Mouse (Mus musculus): ENCODE results near the gene Satb1.

Satb1 gene

DNA sequence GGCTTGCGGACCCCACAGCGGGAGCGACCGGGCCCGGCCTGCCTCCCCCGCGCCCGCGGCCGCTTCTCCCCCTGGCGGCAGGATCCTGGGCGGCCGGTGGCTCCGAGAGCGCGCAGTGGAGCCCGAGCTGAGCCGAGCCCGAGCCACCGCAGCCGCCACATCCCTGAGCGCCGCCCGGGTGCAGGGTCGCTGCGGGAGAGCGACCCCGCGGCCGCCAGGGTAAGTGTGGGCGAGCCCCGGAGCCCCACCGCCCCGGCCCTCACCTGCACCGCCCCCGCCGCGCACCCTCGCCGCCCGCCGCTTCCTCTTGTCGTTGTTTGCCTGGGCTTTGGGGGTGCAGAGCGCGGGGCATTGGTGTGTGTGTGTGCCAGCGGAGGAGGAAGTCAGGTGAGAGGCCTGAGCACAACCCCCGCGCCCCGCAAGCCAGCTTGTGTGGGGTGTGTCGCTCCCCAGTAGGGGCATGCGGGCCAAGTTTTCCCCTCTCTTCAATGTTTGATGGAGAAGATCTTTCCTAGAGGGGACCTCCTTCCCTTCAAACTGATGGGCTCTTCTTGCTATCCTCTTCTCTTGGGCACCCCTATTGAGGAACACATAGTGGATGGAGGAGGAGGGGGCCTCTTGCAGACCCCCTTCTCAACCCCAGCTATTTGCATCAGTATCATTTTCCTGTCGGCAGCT lies at the start of gene Satb1:
Gene Satb1, minus strand, starts transcription at position 391 of the 678 bp plus-strand sequence.
- DNase-seq (ENCODE audit: low spot score), result peak; percentile 70

DNA sequence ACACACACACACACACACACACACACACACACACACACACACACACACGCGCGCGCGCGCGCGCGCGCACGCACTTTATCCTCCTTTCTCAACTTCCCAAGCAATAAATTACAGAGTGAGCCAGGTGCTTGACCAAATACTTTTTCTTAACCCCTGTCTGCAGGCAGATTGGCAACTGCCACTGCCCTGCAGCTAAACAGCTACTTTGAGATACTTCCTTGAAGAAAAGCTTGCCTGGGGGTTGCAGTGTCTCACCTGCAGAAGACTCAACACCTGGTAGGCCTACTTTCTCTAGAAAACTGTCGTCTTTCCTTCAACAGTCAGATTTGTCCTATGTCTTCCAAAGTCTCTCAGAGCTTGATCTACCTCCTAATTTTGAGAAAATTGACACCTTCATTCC lies 49.5 kb upstream of the Satb1 start:
- DNase-seq (ENCODE audit: low spot score), result no peak

DNA sequence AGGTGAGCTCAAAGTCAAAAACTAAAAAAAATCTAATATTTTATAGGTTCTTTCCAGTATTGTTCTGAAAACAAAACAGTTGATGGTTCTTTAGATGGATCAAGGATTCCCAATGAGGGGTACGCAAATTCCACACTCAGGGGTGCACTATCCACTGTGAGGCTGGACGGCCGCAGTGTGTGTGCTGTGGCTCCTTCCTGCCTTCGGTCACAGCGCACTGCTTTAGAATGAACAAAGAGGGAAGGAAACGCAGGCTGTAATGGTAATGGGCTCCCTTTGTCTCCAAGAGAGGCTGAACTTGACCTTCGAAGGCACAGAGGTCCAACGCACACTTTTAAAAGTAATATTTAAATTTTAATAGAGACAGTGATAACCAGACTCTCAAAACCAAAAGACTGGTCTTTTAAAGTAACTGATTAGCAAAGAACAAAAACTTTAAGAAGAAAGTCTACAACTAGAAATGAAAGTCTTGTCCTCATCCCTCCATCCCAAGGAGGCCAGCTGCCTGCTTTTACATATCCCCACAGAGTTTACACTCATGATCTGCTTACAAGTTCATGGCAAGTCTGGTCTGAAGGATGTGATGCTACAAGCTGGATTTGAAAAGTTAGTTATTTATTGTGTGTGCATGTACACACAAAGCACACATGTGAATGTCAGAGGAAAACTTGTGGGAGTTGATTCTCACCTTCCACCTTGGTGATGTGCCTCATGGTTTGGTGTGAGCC lies 48.0 kb upstream of the Satb1 start:
- DNase-seq (ENCODE audit: low spot score), result peak; percentile 34

DNA sequence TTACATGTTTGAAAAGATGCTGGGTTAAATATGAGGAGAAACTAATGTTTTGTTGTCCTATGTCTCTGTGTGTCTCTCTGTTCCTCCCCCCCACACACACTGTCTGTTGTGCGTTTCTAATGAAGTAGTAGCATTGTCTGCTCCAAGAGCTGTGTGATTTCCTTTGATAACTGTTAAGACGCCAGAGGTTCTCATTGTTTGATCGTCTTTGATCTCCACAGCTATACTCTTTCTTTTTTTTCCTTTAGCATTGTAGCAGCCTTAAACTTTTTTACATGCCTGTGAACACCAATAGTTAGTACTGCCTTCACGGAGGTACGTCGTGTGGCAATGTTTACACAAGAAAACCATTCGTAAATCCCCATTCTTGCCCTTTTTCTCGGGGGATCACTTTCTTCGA lies 47.1 kb upstream of the Satb1 start:
- no peak for DNase-seq (ENCODE audit: low spot score)

DNA sequence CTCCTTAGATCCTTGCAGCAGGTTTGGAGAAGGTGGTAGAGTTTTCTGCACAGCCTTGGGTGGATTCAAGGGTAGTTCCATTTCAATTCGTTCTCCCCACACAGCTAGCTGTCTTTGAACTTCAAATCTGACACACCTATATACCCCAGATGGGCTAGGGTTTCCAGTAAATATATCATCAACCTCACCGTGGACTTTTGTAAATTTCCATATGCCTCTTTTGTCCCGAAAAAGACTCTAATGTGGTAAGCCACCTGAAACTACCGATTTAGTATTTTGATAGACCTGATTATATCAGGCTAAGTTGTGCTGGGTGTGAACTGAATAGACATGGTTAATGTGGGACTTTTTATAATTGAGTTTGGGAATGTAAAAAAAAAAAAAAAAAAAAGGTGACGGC lies 46.6 kb upstream of the Satb1 start:
- DNase-seq (ENCODE audit: low spot score), result no peak

DNA sequence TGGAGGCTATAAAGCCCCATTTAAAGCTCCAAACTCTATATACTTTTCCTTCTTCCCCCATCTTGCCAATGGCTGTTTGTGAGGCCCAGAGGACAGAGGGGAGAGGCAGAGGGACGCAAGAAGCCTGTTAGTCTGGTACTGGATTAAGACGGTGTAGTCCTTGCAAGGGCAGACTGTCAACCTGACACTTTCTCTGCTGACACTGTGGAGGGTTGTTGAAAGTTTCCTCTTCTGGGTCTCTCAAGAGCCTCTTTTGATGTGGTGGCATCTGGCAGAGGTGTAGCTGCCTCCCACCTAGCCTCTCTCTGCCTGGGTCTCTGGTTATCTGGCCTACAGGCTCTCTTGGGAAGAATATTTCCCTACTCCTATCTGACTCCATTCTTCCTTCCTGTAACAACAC lies 46.1 kb upstream of the Satb1 start:
- no peak for DNase-seq (ENCODE audit: low spot score)

DNA sequence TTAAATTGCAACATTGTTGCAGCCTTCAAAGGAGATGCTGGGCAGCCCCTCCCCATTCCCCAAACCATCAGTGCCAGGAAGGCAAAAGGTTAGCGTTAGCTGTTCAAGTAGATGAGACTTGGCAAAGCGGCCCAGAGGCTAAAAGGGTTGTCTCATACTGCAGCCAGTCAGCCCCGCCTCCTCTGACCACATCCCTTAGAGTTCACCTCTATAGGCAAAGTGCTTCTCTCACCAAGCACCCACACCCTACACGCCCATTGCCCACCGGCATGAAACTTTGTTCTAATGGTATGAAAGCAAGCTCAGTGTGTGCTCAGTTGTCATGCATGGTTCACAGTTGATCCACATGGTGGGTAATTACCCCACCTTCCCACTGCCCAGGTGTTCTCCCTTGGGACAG lies 43.4 kb upstream of the Satb1 start:
- DNase-seq (ENCODE audit: low spot score), result no peak

DNA sequence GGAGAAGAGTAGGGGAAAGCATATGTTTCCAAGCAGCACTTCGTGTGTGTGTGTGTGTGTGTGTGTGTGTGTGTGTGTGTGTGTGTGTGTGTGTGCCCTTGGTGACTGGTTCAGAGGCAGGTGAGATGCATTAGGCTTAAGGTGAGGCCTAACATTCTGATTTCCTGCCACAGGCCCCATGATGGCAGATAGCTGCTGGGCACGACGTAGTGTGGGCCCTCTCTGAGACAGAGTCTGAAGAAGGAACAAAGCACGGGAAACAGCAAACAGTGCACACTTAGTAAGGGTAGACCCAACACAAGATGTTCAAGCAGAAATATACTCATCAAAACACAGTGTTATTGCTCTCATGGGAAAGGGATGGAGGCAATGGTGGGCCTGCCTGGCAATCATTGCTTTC lies 24.5 kb upstream of the Satb1 start:
- no peak for DNase-seq (ENCODE audit: low spot score)

DNA sequence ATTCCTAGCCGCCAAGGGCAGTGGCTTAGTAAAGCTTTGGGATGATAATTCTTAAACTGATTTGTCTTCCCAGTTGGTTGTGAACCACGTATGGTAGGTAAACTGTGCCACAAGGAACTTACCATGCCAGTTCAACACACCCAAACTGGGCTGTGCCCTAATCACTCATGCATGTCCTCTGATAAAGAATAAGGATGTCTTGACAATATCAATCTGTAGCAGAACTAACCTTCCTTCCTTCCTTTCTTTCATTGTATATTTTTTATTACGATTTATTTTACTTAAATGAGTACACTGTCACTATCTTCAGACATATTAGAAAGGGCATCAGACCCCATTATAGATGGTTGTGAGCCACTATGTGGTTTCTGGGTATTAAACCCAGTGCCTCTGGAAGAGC lies 23.2 kb upstream of the Satb1 start:
- DNase-seq (ENCODE audit: low spot score), result no peak

DNA sequence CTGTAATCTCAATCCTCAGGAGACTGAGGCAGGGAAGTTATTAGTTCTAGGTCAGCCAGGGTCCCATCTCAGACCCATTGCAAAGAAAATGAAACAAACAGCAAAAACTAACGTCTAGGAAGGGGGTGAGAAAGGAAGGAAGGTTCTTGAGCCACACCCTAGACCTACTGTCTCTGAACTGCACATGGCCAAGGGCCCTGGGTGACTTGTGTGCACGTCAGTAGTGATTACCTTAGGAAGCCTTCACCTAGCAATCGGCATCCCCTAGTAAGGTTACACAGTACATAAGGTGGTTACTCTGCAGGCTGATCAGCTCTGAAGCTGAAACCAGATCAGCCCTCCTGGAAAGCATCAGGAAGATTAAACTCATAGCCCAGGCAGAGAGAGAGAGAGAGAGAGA lies 22.2 kb upstream of the Satb1 start:
- DNase-seq (ENCODE audit: low spot score), result no peak

DNA sequence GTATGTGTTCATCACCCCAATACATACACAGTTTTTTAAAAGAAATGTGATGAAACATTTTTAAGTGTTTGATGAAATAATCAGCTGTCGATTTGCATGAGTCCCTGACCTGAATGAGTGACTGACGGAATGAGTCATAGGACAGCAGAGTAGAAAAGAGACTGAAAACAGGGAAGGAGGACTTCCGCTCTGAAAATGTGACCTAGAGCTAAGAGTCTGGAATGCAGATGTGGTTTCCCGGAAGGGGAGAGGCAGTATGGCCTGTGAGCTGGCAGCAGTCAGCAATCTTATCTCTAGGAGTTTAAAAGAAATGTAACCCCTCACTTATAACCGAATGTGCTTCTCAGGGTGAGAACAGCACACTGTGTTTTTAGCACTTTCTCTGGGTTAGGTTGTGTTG lies 20.9 kb upstream of the Satb1 start:
- DNase-seq (ENCODE audit: low spot score), result no peak

DNA sequence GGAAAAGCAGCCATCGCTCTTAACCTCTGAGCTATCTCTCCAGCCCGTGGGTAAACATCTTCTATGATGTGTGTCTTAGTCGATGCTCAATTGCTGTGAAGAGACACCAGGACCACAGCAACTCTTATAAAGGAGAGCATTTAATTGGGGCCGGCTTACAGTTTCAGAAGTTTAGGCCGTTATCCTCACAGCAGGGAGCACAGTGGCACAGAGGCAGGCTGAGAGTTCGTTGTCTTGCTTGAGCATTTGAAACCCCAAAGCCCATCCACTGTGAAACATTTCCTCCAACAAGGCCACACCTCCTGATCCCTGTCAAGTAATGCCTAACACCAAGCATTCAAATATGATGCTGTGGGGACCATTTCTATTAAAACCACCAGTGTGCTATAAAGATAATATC lies 7.5 kb upstream of the Satb1 start:
- no peak for DNase-seq (ENCODE audit: low spot score)

DNA sequence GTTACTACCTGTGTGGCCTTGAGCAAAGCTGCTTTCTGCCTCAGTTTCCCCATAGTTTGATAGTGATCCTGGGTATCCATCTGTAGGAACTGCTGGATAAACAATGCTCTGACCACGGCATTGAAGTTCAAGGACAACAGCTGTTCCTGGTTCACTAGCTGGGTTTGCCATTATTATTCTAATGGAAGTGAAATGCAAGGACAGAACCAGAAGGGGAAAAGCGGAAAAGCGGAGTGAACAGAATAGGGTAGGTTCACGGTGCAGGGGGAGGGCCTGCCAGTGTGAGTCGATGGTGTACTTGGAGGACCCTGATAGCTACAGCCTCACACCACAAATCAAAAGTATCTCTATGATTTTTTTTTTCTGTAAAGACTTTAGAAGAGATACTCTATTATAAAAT lies 6.4 kb upstream of the Satb1 start:
- no peak for DNase-seq (ENCODE audit: low spot score)

DNA sequence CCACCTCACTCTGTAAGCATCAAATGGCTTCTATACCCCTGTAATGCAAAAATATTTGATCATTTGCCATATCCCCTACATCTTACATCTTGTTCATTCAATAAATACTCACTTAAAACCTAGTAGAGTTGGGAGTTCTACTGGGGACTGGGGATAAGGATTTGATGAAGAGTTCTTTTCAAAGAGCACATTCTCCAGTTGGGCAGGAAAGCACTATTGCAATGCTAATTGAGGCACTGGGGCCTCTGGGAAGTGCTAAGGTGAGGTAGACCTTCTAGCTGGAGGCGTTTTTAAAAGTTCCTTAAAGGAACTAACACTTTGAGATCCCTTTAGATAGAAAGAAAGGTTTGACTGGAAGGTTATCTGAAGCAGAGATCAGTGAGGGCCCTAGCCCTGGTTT lies 3.8 kb upstream of the Satb1 start:
- no peak for DNase-seq (ENCODE audit: low spot score)

DNA sequence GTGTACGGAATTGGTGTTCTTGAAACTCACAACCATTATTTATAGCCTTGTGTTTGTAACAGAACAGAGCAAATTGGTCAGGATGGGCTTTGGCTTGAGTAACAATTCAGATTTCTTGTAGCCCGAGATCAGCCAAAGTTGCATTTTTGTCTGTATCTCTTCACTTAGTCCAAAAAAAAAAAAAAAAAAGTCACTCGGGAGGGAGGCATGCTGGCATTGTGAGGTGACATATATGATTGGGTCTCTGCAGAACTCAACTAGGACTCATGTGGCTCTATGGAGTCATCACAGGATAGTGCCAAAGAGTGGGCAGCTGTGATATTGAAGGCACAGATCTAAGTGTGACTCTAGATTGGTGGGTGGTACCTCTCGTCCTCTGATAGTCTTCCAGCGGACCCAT lies 3.2 kb upstream of the Satb1 start:
- DNase-seq (ENCODE audit: low spot score), result no peak

DNA sequence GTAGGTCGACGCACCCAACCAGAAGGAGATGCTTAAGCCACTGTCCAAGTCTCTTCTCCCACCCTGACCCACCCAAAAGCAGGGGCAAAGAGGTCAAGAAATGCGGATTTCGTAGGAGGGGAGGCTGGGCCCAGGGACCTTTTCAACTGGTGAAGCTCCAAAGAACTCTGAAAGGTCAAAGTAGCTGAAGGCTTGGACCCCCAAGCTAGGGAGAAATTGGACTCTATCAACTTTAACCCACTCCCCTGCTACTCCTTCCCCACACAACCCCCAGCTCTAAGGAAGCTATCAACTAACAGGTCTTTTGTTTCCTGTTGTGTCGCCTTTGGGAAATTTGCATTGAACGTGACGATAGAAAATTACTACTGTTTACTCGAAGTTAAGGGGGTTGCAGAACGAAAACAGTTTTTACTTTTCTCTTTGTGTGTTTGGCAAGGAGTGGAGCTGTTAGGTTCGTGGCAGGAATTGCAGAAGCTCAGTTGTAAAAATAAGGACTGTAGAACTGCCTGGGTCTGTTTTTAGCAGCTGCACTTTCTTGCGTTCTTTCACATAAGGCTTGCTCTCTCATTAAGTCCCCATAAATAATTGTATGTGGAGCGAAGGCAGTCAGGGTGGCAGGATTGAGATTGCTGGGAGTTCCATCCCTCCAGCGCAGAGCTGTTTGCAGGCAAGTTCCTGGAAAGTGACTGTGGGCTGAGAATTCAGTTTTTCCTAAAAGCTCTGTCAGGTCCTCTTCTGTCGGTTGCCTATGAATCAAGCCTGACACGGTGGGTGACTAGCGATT lies 680 bp upstream of the Satb1 start:
- peak; percentile 25 for DNase-seq (ENCODE audit: low spot score)

DNA sequence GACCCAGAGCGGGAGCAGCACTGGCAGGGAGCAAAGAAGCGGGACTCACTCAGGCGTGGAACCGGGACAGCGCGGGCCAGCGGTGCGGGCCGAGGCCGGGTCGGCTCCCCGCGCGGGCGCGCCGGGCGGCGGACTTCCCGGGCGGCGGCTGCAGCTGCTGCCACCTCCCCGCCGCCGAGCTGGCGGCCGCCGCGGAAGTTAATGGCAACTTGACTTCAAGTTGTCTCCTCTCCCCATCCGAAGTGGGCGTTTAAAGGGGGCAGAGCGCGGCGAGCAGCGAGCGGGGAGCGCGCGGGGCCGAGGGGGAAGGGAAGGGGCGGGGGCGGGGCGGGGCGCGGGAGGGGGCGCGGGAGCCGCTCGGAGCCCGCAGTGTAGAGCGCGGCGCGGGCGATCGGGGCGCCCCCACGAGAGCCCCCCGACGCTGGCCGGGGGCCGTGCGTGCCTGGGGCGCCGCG lies 642 bp downstream of the Satb1 start:
- peak; percentile 35 for DNase-seq (ENCODE audit: low spot score)

DNA sequence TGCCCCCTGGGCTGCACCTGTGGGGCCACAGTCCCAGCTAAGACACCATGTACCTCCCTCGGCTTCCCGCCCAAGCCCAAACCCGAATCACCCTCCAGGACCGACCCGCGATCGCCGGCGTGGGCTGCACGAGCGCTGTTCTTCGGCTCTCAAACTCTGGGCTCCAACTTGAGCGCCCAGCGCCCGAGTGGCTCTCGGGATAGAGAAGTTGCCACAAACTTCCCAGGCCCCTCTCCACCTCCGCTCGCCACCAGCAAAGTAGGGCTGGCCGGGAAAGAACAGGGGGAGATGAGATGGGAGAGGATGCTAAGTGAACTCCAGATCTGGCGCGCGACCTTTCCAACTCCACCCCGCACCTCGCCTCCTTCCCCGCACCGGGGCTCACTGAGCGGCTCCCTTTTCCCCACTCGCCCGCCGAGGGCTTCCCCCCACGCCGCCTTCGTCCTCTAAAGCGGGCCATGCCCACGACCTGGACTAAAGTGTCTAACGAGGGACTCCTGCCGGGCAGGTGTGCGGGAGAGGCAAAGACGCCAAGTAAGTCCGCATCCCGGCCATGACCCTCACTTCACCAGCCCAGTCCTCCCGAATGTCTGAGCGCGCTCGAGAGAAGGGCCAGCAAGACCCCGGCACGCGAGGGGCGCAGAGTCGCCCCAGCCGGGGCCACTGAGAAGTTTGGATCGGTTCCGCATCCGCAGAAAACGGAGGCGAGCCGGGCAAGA lies 1.2 kb downstream of the Satb1 start:
- DNase-seq (ENCODE audit: low spot score), result peak; percentile 34

DNA sequence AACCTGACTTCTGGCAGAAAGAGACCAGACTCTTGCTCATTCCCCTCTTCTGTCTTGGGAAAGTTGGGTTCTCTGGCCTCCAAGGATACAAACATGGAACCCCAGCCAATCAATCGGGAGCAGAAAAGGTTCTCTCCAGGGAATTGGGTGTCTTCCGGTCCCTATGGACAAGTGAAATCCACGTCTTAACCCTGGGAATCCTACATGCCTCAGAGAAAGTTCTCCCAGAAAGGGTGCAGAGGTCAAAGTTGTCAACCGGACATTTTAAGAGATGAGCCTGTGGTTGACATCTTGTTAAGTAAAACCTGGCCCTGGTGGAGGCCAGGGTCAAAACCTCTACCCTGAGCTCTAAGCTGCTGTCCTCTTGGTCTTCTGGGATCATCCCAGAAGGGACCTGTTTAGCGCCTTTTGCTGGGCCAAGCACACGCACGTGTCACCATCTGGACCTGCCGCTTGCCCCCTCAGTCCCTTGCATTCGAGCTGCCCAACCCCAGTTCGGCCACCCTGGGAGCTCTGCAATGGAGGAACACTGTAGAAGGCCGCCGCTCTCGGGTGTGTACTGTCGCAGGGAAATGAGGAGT lies 1.9 kb downstream of the Satb1 start:
- DNase-seq (ENCODE audit: low spot score), result no peak

DNA sequence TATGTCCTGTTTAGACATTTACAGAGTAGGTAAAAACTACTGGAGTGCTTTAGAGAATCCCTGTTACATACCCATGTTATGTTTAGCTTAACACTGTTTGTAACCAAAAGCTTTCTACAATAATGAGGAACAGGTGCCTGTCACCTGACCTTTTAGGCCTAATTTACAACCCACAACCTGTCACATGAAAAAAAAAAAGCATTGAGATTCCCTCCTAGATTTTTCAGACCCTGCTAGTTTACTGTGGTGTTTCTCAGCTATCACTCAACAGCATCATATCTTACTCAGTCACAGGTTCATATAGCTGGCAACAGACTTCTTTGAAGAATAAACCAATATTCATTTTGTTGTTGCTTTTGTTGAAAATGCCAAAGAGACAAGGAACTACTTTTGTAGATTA lies 3.7 kb downstream of the Satb1 start:
- no peak for DNase-seq (ENCODE audit: low spot score)

DNA sequence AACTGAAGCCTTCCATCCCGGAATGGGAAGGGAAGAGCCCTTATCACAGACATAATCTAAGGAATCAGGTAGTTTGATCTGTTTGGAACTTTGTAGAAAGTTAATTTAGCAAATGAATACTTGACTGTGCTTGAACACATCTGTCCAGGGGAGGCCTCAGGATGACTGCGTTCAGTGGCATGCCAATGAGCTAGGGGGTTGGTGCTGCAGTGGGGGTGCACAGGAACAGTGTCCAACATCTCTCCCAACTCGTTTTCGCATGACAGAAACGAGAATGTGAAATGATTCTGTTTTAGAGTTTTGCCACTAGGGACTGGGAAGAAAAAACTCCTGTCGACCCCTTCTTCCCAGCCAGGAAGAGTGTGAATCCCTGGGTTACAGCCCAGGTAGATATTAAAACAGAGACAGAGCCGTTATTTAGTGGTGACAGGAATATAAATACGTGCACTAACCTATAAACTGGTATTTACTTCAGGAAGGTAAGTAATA lies 5.1 kb downstream of the Satb1 start:
- no peak for DNase-seq (ENCODE audit: low spot score)

DNA sequence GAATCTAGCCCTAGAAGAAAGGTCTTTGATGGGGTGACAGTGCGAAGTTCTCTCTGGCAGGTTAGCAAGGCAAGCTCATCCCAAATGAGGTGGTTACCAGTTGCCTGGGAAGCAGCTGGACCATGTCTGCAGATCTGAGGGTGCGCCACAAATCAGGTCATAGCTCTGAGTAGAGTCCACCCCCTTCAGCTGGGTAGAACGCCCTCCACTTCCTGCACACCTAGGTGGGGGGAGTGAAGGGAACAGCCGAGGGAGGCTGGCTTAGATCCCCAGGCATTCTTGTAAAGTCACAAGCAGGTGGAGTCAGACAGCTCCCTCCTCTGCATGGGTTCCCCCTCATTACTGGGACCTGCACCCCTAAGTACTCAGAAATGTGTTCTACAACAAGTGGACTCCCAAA lies 6.6 kb downstream of the Satb1 start:
- no peak for DNase-seq (ENCODE audit: low spot score)
